Mouse (Mus musculus): Measurements from ENCODE around the gene Nuak1. TPM values are rescaled to one million over a fixed set of nuclear protein-coding genes. Genes with fewer than 3 reads are reported as not detected.
"Not testable (repeated sequence)": the region's sequence is repeated elsewhere in the genome, so short reads cannot be mapped to it uniquely, and the experiment has no call there.

Nuak1 gene
- 3.3 and 3.7 TPM in 2 replicates for polyA plus RNA-seq (2014; fragmentation: Nextera tagmentation; extraction: Ambion mirVana)

DNA sequence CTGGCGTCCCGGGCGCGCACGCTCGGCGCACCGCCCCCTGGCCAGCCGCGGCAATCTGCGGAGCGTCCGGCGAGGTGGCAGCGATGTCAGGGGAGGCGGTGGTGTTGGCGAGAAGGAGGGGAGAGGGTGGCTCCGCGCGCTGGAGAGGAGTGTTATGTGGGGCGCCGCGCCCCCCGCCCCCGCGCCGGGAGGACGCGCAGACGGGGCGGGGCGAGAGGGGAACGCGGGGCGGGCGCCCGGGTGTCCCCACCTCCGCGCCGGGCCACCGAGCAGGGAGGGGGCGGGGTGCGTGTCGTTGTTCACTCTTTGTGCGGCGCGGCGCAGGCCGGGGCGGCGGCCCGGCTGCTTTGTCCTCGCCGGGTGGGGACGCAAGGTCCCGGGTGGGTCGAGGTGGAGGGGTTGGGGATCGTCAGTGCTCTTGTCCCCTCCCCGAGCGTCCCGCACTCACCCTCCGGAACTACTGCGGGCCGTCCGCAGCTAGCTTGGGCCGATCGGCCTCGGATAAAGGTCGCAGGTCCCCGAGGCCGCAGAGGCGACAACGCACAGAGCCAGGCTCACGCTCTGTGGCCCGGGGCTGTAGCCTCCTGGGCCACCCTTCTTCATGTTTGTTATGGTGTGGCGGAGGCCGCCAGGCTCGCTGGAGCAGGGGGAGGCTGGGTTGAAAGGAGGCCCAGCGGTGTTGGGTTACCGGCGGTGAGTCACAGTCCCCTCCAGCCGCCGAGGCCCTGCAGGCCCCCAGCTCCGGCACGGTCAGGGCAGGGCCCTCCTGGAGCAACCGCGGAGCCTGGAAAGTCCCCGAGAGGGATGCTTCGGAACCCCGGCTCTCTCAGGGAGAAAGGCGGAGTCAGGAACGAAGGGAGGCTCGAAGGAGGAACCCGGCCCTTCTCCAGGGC is at the start of gene Nuak1:
Nuak1 (minus strand) TSS at position 57 of the 893 bp plus-strand sequence.
- under 1% methylated on average over 58 of the region's 94 CpGs for WGBS
- Histone ChIP-seq H3K9ac (ENCODE audit: low read length) (peak within 1 kb of the TSS; percentile 100), H3K4me1 (ENCODE audit: control insufficient read depth, insufficient read depth, low read length) (peaks cover 23% of the 10 kb centered on the region), H3K36me3 (ENCODE audit: control insufficient read depth, insufficient read depth, low read length) (no peaks in the 10 kb centered on the region), H3K4me2 (ENCODE audit: low read depth) (peak within 1 kb of the TSS; percentile 94), H3K27ac (ENCODE audit: low read depth, low read length) (peak within 1 kb of the TSS; percentile 99), H3K9me3 (ENCODE audit: control insufficient read depth, low read length) (no peaks in the 10 kb centered on the region), H3K4me3 (ENCODE audit: low read depth, low read length) (peak within 1 kb of the TSS; percentile 76), H3K27me3 (ENCODE audit: control insufficient read depth, insufficient read depth, low read length) (no peaks in the 10 kb centered on the region)
- ATAC-seq (ENCODE audit: insufficient read depth, low FRiP score, low TSS enrichment), result peak; percentile 82
- DNase-seq (ENCODE audit: low spot score), result peak; percentile 94

- Histone ChIP-seq H3K4me1 (ENCODE audit: control insufficient read depth, insufficient read depth, low read length) (no peaks in the 10 kb centered on the region), H3K27ac (ENCODE audit: low read depth, low read length) (no peak overlapping the region), H3K4me2 (ENCODE audit: low read depth) (no peak overlapping the region), H3K27me3 (ENCODE audit: control insufficient read depth, insufficient read depth, low read length) (no peaks in the 10 kb centered on the region), H3K4me3 (ENCODE audit: low read depth, low read length) (no peak overlapping the region), H3K36me3 (ENCODE audit: control insufficient read depth, insufficient read depth, low read length) (no peaks in the 10 kb centered on the region), H3K9ac (ENCODE audit: low read length) (no peak overlapping the region), H3K9me3 (ENCODE audit: control insufficient read depth, low read length) (no peaks in the 10 kb centered on the region)
- ATAC-seq (ENCODE audit: insufficient read depth, low FRiP score, low TSS enrichment) (no peak), DNase-seq (ENCODE audit: low spot score) (no peak)
- whole genome bisulfite sequencing, result 92% methylated on average over 5 of the region's 5 CpGs
Observed at GRCm38 (mm10) chr10:84490115-84490514, 49.7 kb upstream of the Nuak1 start.

GRCm38 (mm10) chr10:84488315-84488714 is 47.9 kb upstream of the Nuak1 start:
- DNase-seq (ENCODE audit: low spot score) (peak; percentile 43), ATAC-seq (ENCODE audit: insufficient read depth, low FRiP score, low TSS enrichment) (no peak)
- H3K27me3 ChIP-seq (ENCODE audit: control insufficient read depth, insufficient read depth, low read length), result no peaks in the 10 kb centered on the region
- H3K4me3 ChIP-seq (ENCODE audit: low read depth, low read length), result no peak overlapping the region
- no peak overlapping the region for H3K27ac ChIP-seq (ENCODE audit: low read depth, low read length)
- H3K9ac ChIP-seq (ENCODE audit: low read length), result no peak overlapping the region
- H3K4me1 ChIP-seq (ENCODE audit: control insufficient read depth, insufficient read depth, low read length), result no peaks in the 10 kb centered on the region
- no peaks in the 10 kb centered on the region for H3K9me3 ChIP-seq (ENCODE audit: control insufficient read depth, low read length)
- no peaks in the 10 kb centered on the region for H3K36me3 ChIP-seq (ENCODE audit: control insufficient read depth, insufficient read depth, low read length)
- 50% methylated on average over 6 of the region's 6 CpGs for WGBS
- no peak overlapping the region for H3K4me2 ChIP-seq (ENCODE audit: low read depth)

- 88% methylated on average over 1 of the region's 1 CpGs for WGBS
- H3K4me3 ChIP-seq (ENCODE audit: low read depth, low read length), result no peak overlapping the region
- H3K4me2 ChIP-seq (ENCODE audit: low read depth), result no peak overlapping the region
- ATAC-seq (ENCODE audit: insufficient read depth, low FRiP score, low TSS enrichment) (no peak), DNase-seq (ENCODE audit: low spot score) (no peak)
- no peak overlapping the region for H3K9ac ChIP-seq (ENCODE audit: low read length)
- no peaks in the 10 kb centered on the region for H3K27me3 ChIP-seq (ENCODE audit: control insufficient read depth, insufficient read depth, low read length)
- no peaks in the 10 kb centered on the region for H3K36me3 ChIP-seq (ENCODE audit: control insufficient read depth, insufficient read depth, low read length)
- 0 out of 2 replicates have a peak, but pooled peaks cover 4% of the 10 kb centered on the region for H3K4me1 ChIP-seq (ENCODE audit: control insufficient read depth, insufficient read depth, low read length)
- H3K9me3 ChIP-seq (ENCODE audit: control insufficient read depth, low read length), result no peaks in the 10 kb centered on the region
- H3K27ac ChIP-seq (ENCODE audit: low read depth, low read length), result no peak overlapping the region
Observed at GRCm38 (mm10) chr10:84484661-84485060, 44.3 kb upstream of the Nuak1 start.

GRCm38 (mm10) chr10:84483553-84483952 is 43.2 kb upstream of the Nuak1 start:
- Histone ChIP-seq H3K4me1 (ENCODE audit: control insufficient read depth, insufficient read depth, low read length) (0 out of 2 replicates have a peak, but pooled peaks cover 6% of the 10 kb centered on the region), H3K27me3 (ENCODE audit: control insufficient read depth, insufficient read depth, low read length) (no peaks in the 10 kb centered on the region), H3K4me3 (ENCODE audit: low read depth, low read length) (no peak overlapping the region), H3K9ac (ENCODE audit: low read length) (no peak overlapping the region), H3K9me3 (ENCODE audit: control insufficient read depth, low read length) (no peaks in the 10 kb centered on the region), H3K36me3 (ENCODE audit: control insufficient read depth, insufficient read depth, low read length) (no peaks in the 10 kb centered on the region), H3K27ac (ENCODE audit: low read depth, low read length) (no peak overlapping the region), H3K4me2 (ENCODE audit: low read depth) (no peak overlapping the region)
- WGBS, result 83% methylated on average over 3 of the region's 3 CpGs
- no peak for ATAC-seq (ENCODE audit: insufficient read depth, low FRiP score, low TSS enrichment)
- DNase-seq (ENCODE audit: low spot score), result no peak

DNA sequence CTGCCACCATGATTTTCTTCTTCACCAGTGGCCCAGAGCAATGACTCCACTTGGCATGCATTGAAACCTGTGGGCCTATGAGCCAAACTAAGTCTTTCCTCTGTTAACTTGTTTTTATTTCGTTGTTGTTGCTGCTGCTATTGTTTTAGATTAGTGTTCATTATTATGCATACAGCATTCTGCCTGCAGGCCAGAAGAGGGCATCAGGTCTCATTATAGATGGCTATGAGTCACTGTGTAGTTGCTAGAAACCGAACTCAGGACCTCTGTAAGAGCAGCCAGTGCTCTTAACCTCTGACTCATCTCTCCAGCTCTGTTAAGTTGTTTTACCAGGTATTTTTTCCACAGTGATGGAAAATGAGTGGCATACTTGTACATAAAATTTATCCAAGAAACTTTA is 42.7 kb upstream of the Nuak1 start:
- H3K4me2 ChIP-seq (ENCODE audit: low read depth), result no peak overlapping the region
- WGBS, result 91% methylated on average over 2 of the region's 2 CpGs
- no peaks in the 10 kb centered on the region for H3K9me3 ChIP-seq (ENCODE audit: control insufficient read depth, low read length)
- H3K36me3 ChIP-seq (ENCODE audit: control insufficient read depth, insufficient read depth, low read length), result no peaks in the 10 kb centered on the region
- ATAC-seq (ENCODE audit: insufficient read depth, low FRiP score, low TSS enrichment), result no peak
- no peak for DNase-seq (ENCODE audit: low spot score)
- no peak overlapping the region for H3K27ac ChIP-seq (ENCODE audit: low read depth, low read length)
- 0 out of 2 replicates have a peak, but pooled peaks cover 6% of the 10 kb centered on the region for H3K4me1 ChIP-seq (ENCODE audit: control insufficient read depth, insufficient read depth, low read length)
- H3K4me3 ChIP-seq (ENCODE audit: low read depth, low read length), result no peak overlapping the region
- no peaks in the 10 kb centered on the region for H3K27me3 ChIP-seq (ENCODE audit: control insufficient read depth, insufficient read depth, low read length)
- H3K9ac ChIP-seq (ENCODE audit: low read length), result no peak overlapping the region

- not testable (repeated sequence) for H3K9ac ChIP-seq (ENCODE audit: low read length); H3K4me2 ChIP-seq (ENCODE audit: low read depth); H3K27ac ChIP-seq (ENCODE audit: low read depth, low read length); H3K36me3 ChIP-seq (ENCODE audit: control insufficient read depth, insufficient read depth, low read length); H3K4me1 ChIP-seq (ENCODE audit: control insufficient read depth, insufficient read depth, low read length); DNase-seq (ENCODE audit: low spot score); H3K9me3 ChIP-seq (ENCODE audit: control insufficient read depth, low read length); H3K27me3 ChIP-seq (ENCODE audit: control insufficient read depth, insufficient read depth, low read length); H3K4me3 ChIP-seq (ENCODE audit: low read depth, low read length); ATAC-seq (ENCODE audit: insufficient read depth, low FRiP score, low TSS enrichment)
- 89% methylated on average over 15 of the region's 15 CpGs for WGBS
Observed at GRCm38 (mm10) chr10:84482418-84482817, 42.0 kb upstream of the Nuak1 start.

- Histone ChIP-seq H3K4me3 (ENCODE audit: low read depth, low read length) (no peak overlapping the region), H3K27ac (ENCODE audit: low read depth, low read length) (0 out of 2 replicates have a peak overlapping the region, but pooled peaks have one; percentile 21), H3K9ac (ENCODE audit: low read length) (no peak overlapping the region), H3K9me3 (ENCODE audit: control insufficient read depth, low read length) (no peaks in the 10 kb centered on the region), H3K4me1 (ENCODE audit: control insufficient read depth, insufficient read depth, low read length) (peaks cover 18% of the 10 kb centered on the region; the same call in 1 of the 2 replicates), H3K27me3 (ENCODE audit: control insufficient read depth, insufficient read depth, low read length) (no peaks in the 10 kb centered on the region), H3K36me3 (ENCODE audit: control insufficient read depth, insufficient read depth, low read length) (no peaks in the 10 kb centered on the region), H3K4me2 (ENCODE audit: low read depth) (no peak overlapping the region)
- DNase-seq (ENCODE audit: low spot score) (no peak), ATAC-seq (ENCODE audit: insufficient read depth, low FRiP score, low TSS enrichment) (no peak)
- WGBS, result 66% methylated on average over 5 of the region's 5 CpGs
Observed at GRCm38 (mm10) chr10:84481327-84481671, 40.9 kb upstream of the Nuak1 start.
